Mouse (Mus musculus): ENCODE results near the gene Arl16.

DNA sequence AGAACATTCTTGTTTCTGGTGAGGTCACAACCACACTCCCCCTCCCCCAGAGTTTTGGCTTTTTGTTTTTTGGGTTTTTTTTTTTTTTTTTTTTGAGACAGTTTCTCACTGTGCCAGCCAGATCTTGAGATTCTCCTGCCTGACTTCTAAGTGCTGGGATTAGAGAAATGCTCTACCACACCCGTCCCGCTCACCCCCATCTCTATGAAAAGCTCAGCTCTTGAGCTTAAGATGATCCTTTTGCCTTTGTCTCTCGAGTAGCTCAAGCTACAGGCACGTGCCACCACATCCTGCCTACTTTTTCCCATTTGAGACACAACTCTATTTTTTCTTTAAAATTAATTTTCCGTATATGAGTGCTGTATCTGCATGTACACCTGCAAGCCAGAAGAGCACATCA lies 3.0 kb downstream of the Arl16 start:
- no peak for TF ChIP-seq CTCF (IDR thresholded peaks at IDR 0.05; ENCODE audit: control insufficient read depth, insufficient read depth, insufficient read length)
- no peak for TF ChIP-seq MAX (IDR thresholded peaks at IDR 0.05)

Data from C2C12 (cell line).